Mouse (Mus musculus): ENCODE results near the gene Sgcd. TPM values are rescaled to one million over a fixed set of nuclear protein-coding genes. Genes with fewer than 3 reads are reported as not detected.

Gene Sgcd
- total and polyA plus RNA-seq, 2 experiments from 2014 or later: 4.6 to 51.3 TPM

DNA sequence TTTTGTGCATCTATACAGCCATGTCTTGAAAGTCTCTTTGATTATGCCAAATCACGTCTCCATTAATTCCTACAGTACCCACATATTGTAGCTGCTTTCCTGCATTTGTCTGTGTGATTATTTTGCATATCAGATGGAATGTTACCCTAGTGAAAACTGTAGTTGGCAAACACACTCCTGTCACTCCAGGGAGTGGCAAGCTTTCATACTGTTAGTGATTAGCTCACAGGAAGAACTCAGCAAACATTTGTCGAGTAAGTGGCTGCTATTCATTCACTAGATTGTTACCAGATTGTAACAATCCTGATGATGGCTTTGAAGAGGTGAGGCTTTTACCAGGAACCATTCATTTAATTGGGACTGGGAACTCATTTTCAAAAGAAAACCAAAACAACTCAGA lies 645.3 kb downstream of the Sgcd start:
- H3K9ac ChIP-seq (replicated peaks; ENCODE audit: low read length, poor library complexity, severe bottlenecking): no peak overlapping the region
- H3K27me3 ChIP-seq (ENCODE audit: insufficient read depth, low read length): no peaks in the 10 kb centered on the region
- ATAC-seq (ENCODE audit: low FRiP score) (no peak), DNase-seq (ENCODE audit: low spot score) (peak; percentile 10)
- H3K4me1 ChIP-seq (ENCODE audit: insufficient read depth, low read length): no peaks in the 10 kb centered on the region
- no peak overlapping the region for H3K27ac ChIP-seq (ENCODE audit: low read depth, low read length)
- no peaks in the 10 kb centered on the region for H3K9me3 ChIP-seq (ENCODE audit: low read length)
- WGBS: 51% methylated on average over 2 of the region's 2 CpGs
- no peaks in the 10 kb centered on the region for H3K36me3 ChIP-seq (ENCODE audit: insufficient read depth, low read length)
- H3K4me3 ChIP-seq (ENCODE audit: low read depth, low read length): no peak overlapping the region
- no peak for TF ChIP-seq CTCF (IDR thresholded peaks at IDR 0.05)
- H3K4me2 ChIP-seq (ENCODE audit: low read depth, low read length, poor library complexity, severe bottlenecking): no peak overlapping the region

- no peak for ATAC-seq (ENCODE audit: low FRiP score)
- TF ChIP-seq CTCF (IDR thresholded peaks at IDR 0.05): no peak
- no peaks in the 10 kb centered on the region for H3K27me3 ChIP-seq (ENCODE audit: insufficient read depth, low read length)
- no peaks in the 10 kb centered on the region for H3K36me3 ChIP-seq (ENCODE audit: insufficient read depth, low read length)
- no peaks in the 10 kb centered on the region for H3K9me3 ChIP-seq (ENCODE audit: low read length)
- no peaks in the 10 kb centered on the region for H3K4me1 ChIP-seq (ENCODE audit: insufficient read depth, low read length)
- no peak overlapping the region for H3K4me3 ChIP-seq (ENCODE audit: low read depth, low read length)
- no peak overlapping the region for H3K27ac ChIP-seq (ENCODE audit: low read depth, low read length)
- no peak overlapping the region for H3K4me2 ChIP-seq (ENCODE audit: low read depth, low read length, poor library complexity, severe bottlenecking)
- WGBS: 79% methylated on average over 2 of the region's 2 CpGs
- H3K9ac ChIP-seq (replicated peaks; ENCODE audit: low read length, poor library complexity, severe bottlenecking): no peak overlapping the region
- no peak for DNase-seq (ENCODE audit: low spot score)
Measured at GRCm38 (mm10) chr11:47333702-47334101, 655.1 kb downstream of the Sgcd start.

GRCm38 (mm10) chr11:47305579-47305978 lies 683.2 kb downstream of the Sgcd start:
- Histone ChIP-seq H3K4me1 (ENCODE audit: insufficient read depth, low read length) (no peaks in the 10 kb centered on the region), H3K9ac (replicated peaks; ENCODE audit: low read length, poor library complexity, severe bottlenecking) (no peak overlapping the region), H3K4me3 (ENCODE audit: low read depth, low read length) (no peak overlapping the region), H3K4me2 (ENCODE audit: low read depth, low read length, poor library complexity, severe bottlenecking) (no peak overlapping the region), H3K27me3 (ENCODE audit: insufficient read depth, low read length) (no peaks in the 10 kb centered on the region), H3K27ac (ENCODE audit: low read depth, low read length) (no peak overlapping the region), H3K36me3 (ENCODE audit: insufficient read depth, low read length) (no peaks in the 10 kb centered on the region), H3K9me3 (ENCODE audit: low read length) (no peaks in the 10 kb centered on the region)
- no peak for ATAC-seq (ENCODE audit: low FRiP score)
- DNase-seq (ENCODE audit: low spot score): no peak
- no peak for TF ChIP-seq CTCF (IDR thresholded peaks at IDR 0.05)

GRCm38 (mm10) chr11:47304702-47305450 lies 683.9 kb downstream of the Sgcd start:
- no peak for TF ChIP-seq CTCF (IDR thresholded peaks at IDR 0.05)
- ATAC-seq (ENCODE audit: low FRiP score) (no peak), DNase-seq (ENCODE audit: low spot score) (peak; percentile 6)
- H3K4me2 ChIP-seq (ENCODE audit: low read depth, low read length, poor library complexity, severe bottlenecking): no peak overlapping the region
- H3K4me1 ChIP-seq (ENCODE audit: insufficient read depth, low read length): no peaks in the 10 kb centered on the region
- 82% methylated on average over 12 of the region's 12 CpGs for WGBS
- no peak overlapping the region for H3K9ac ChIP-seq (replicated peaks; ENCODE audit: low read length, poor library complexity, severe bottlenecking)
- H3K36me3 ChIP-seq (ENCODE audit: insufficient read depth, low read length): no peaks in the 10 kb centered on the region
- H3K27me3 ChIP-seq (ENCODE audit: insufficient read depth, low read length): no peaks in the 10 kb centered on the region
- H3K27ac ChIP-seq (ENCODE audit: low read depth, low read length): no peak overlapping the region
- H3K9me3 ChIP-seq (ENCODE audit: low read length): no peaks in the 10 kb centered on the region
- H3K4me3 ChIP-seq (ENCODE audit: low read depth, low read length): no peak overlapping the region

DNA sequence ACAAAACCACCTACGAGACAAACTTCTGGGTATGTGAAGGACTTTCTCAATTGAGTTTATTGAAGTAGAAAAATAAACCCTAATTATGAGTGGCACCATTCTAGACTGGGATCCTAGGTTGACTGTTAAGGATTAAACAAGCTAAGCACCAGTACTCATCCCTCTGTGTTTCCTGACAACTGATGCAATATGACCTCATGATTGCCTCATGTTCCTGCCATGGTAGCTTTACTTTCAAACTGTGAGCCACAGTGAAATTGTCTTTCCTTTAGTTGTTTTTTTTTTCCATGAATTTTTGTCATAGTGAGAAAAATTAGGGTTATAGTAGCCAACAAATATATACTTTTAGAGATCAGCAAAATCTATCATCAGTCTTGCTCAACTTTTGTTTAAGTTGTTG lies 689.0 kb downstream of the Sgcd start:
- 89% methylated on average over 1 of the region's 1 CpGs for WGBS
- H3K9me3 ChIP-seq (ENCODE audit: low read length): no peaks in the 10 kb centered on the region
- no peaks in the 10 kb centered on the region for H3K36me3 ChIP-seq (ENCODE audit: insufficient read depth, low read length)
- H3K4me2 ChIP-seq (ENCODE audit: low read depth, low read length, poor library complexity, severe bottlenecking): no peak overlapping the region
- no peak for TF ChIP-seq CTCF (IDR thresholded peaks at IDR 0.05)
- no peak for ATAC-seq (ENCODE audit: low FRiP score)
- no peak overlapping the region for H3K27ac ChIP-seq (ENCODE audit: low read depth, low read length)
- no peak overlapping the region for H3K9ac ChIP-seq (replicated peaks; ENCODE audit: low read length, poor library complexity, severe bottlenecking)
- no peak overlapping the region for H3K4me3 ChIP-seq (ENCODE audit: low read depth, low read length)
- no peaks in the 10 kb centered on the region for H3K4me1 ChIP-seq (ENCODE audit: insufficient read depth, low read length)
- no peak for DNase-seq (ENCODE audit: low spot score)
- H3K27me3 ChIP-seq (ENCODE audit: insufficient read depth, low read length): no peaks in the 10 kb centered on the region

- ATAC-seq (ENCODE audit: low FRiP score) (no peak), DNase-seq (ENCODE audit: low spot score) (no peak)
- Histone ChIP-seq H3K36me3 (ENCODE audit: insufficient read depth, low read length) (no peaks in the 10 kb centered on the region), H3K9me3 (ENCODE audit: low read length) (no peaks in the 10 kb centered on the region), H3K4me2 (ENCODE audit: low read depth, low read length, poor library complexity, severe bottlenecking) (no peak overlapping the region), H3K4me1 (ENCODE audit: insufficient read depth, low read length) (no peaks in the 10 kb centered on the region), H3K4me3 (ENCODE audit: low read depth, low read length) (no peak overlapping the region), H3K9ac (replicated peaks; ENCODE audit: low read length, poor library complexity, severe bottlenecking) (no peak overlapping the region), H3K27ac (ENCODE audit: low read depth, low read length) (no peak overlapping the region), H3K27me3 (ENCODE audit: insufficient read depth, low read length) (no peaks in the 10 kb centered on the region)
- TF ChIP-seq CTCF (IDR thresholded peaks at IDR 0.05): no peak
- WGBS: 96% methylated on average over 1 of the region's 1 CpGs
Measured at GRCm38 (mm10) chr11:47297805-47298340, 690.9 kb downstream of the Sgcd start.
